Mouse (Mus musculus): ENCODE data around the gene Rxfp2. TPM values are rescaled to one million over a fixed set of nuclear protein-coding genes. Genes with fewer than 3 reads are reported as not detected.

The Rxfp2 gene
- polyA plus RNA-seq, 1 experiment = 0.26 TPM

- no peak for TF ChIP-seq POLR2A (IDR thresholded peaks at IDR 0.05; ENCODE audit: borderline replicate concordance, extremely low read depth, low read depth, low read length)
- TF ChIP-seq CTCF (IDR thresholded peaks at IDR 0.05; ENCODE audit: insufficient read depth, low read length) = no peak
- Histone ChIP-seq H3K4me1 (ENCODE audit: control insufficient read depth, insufficient read depth, low read length) (no peaks in the 10 kb centered on the region), H3K4me3 (replicated peaks; ENCODE audit: extremely low read depth, low read depth, low read length) (no peak overlapping the region)
- 53% methylated on average over 5 of the region's 5 CpGs for WGBS
- DNase-seq = no peak
Observed at GRCm38 (mm10) chr5:150083190-150083589, 64.7 kb downstream of the Rxfp2 start.

- peak; percentile 46 for DNase-seq
- peak; percentile 94 for TF ChIP-seq CTCF (IDR thresholded peaks at IDR 0.05; ENCODE audit: insufficient read depth, low read length)
- no peak for TF ChIP-seq POLR2A (IDR thresholded peaks at IDR 0.05; ENCODE audit: borderline replicate concordance, extremely low read depth, low read depth, low read length)
- Histone ChIP-seq H3K4me1 (ENCODE audit: control insufficient read depth, insufficient read depth, low read length) (no peaks in the 10 kb centered on the region), H3K4me3 (replicated peaks; ENCODE audit: extremely low read depth, low read depth, low read length) (no peak overlapping the region)
- 7% methylated on average over 6 of the region's 6 CpGs for WGBS
Observed at GRCm38 (mm10) chr5:150097620-150098019, 79.1 kb downstream of the Rxfp2 start.

GRCm38 (mm10) chr5:150098754-150099153 is 80.3 kb downstream of the Rxfp2 start:
- Histone ChIP-seq H3K4me1 (ENCODE audit: control insufficient read depth, insufficient read depth, low read length) (no peaks in the 10 kb centered on the region), H3K4me3 (replicated peaks; ENCODE audit: extremely low read depth, low read depth, low read length) (no peak overlapping the region)
- DNase-seq = no peak
- WGBS = 92% methylated on average over 12 of the region's 12 CpGs
- TF ChIP-seq CTCF (IDR thresholded peaks at IDR 0.05; ENCODE audit: insufficient read depth, low read length) (no peak), POLR2A (IDR thresholded peaks at IDR 0.05; ENCODE audit: borderline replicate concordance, extremely low read depth, low read depth, low read length) (no peak)

DNA sequence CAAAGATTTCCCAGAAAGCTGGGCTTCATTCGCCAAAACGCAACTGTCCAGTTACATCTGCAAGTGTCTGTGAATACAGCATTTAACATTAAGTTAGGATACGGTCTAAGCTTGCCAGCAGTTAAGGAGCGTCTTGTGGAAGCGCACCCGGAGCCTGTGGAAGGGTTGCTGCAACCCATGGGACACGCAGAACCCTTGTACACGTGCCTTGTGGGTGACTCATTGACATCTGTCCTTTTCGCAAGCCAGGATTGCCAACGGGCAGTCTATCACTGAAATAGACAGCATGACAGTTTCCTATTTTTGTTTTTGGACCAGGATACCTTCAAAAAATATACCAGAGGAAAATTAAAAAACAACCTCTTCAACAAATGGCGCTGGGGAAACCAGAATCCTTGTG is 83.3 kb downstream of the Rxfp2 start:
- Histone ChIP-seq H3K4me1 (ENCODE audit: control insufficient read depth, insufficient read depth, low read length) (no peaks in the 10 kb centered on the region), H3K4me3 (replicated peaks; ENCODE audit: extremely low read depth, low read depth, low read length) (no peak overlapping the region)
- no peak for DNase-seq
- no peak for TF ChIP-seq POLR2A (IDR thresholded peaks at IDR 0.05; ENCODE audit: borderline replicate concordance, extremely low read depth, low read depth, low read length)
- no peak for TF ChIP-seq CTCF (IDR thresholded peaks at IDR 0.05; ENCODE audit: insufficient read depth, low read length)
- 79% methylated on average over 11 of the region's 11 CpGs for WGBS

DNA sequence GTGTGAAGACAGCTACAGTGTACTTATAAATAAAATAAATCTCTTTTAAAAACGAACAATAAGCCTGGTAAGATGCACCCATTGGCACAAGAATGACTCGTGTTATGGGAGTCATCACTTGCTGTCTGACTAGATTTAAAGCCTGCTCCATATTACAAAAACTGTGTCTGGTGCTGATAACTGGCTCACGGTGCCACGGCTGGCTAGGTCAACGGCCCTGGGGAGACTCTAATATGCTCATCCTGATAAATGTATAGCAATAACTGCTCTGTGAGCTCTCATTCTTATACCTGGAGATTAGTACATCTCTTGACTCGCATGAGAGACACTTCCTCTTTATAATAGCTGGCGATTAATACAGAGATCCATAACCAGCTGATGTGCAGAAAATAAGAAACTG is 87.9 kb downstream of the Rxfp2 start:
- Histone ChIP-seq H3K4me1 (ENCODE audit: control insufficient read depth, insufficient read depth, low read length) (no peaks in the 10 kb centered on the region), H3K4me3 (replicated peaks; ENCODE audit: extremely low read depth, low read depth, low read length) (no peak overlapping the region)
- no peak for DNase-seq
- no peak for TF ChIP-seq CTCF (IDR thresholded peaks at IDR 0.05; ENCODE audit: insufficient read depth, low read length)
- 85% methylated on average over 7 of the region's 7 CpGs for WGBS

DNA sequence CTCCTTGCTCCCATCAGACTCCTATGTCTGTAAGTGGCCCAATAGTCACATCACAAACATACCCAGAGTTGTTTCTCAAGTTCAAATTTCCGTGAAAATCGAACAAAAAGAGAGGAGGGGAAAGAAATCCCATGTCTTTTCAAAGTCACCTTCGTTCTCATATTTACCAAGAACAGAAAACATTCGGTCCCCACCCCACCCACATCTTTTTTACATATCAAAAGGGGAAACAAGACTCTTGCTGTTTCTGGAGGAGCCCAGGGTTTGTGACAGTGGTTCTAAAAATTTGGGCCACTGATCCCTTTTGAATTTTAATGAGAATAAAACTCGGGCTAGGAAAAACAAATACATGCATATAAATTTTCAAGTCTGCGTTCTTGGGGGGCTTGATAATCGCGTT is 92.8 kb downstream of the Rxfp2 start:
- TF ChIP-seq POLR2A (IDR thresholded peaks at IDR 0.05; ENCODE audit: borderline replicate concordance, extremely low read depth, low read depth, low read length) (no peak), CTCF (IDR thresholded peaks at IDR 0.05; ENCODE audit: insufficient read depth, low read length) (no peak)
- no peaks in the 10 kb centered on the region; the same call in 1 of the 2 replicates for H3K4me1 ChIP-seq (ENCODE audit: control insufficient read depth, insufficient read depth, low read length)
- no peak for DNase-seq
- H3K4me3 ChIP-seq (replicated peaks; ENCODE audit: extremely low read depth, low read depth, low read length) = no peak overlapping the region
- WGBS = 50% methylated on average over 8 of the region's 8 CpGs

- no peak for DNase-seq
- TF ChIP-seq CTCF (IDR thresholded peaks at IDR 0.05; ENCODE audit: insufficient read depth, low read length) = peak; percentile 19; the same call in 1 of the 2 replicates
- no peak for TF ChIP-seq POLR2A (IDR thresholded peaks at IDR 0.05; ENCODE audit: borderline replicate concordance, extremely low read depth, low read depth, low read length)
- no peak overlapping the region for H3K4me3 ChIP-seq (replicated peaks; ENCODE audit: extremely low read depth, low read depth, low read length)
- peaks cover 3% of the 10 kb centered on the region for H3K4me1 ChIP-seq (ENCODE audit: control insufficient read depth, insufficient read depth, low read length)
- WGBS = 77% methylated on average over 7 of the region's 7 CpGs
Observed at GRCm38 (mm10) chr5:150114007-150114406, 95.5 kb downstream of the Rxfp2 start.

- 85% methylated on average over 4 of the region's 4 CpGs for WGBS
Observed at GRCm38 (mm10) chr5:150114778-150115177, 96.3 kb downstream of the Rxfp2 start.

DNA sequence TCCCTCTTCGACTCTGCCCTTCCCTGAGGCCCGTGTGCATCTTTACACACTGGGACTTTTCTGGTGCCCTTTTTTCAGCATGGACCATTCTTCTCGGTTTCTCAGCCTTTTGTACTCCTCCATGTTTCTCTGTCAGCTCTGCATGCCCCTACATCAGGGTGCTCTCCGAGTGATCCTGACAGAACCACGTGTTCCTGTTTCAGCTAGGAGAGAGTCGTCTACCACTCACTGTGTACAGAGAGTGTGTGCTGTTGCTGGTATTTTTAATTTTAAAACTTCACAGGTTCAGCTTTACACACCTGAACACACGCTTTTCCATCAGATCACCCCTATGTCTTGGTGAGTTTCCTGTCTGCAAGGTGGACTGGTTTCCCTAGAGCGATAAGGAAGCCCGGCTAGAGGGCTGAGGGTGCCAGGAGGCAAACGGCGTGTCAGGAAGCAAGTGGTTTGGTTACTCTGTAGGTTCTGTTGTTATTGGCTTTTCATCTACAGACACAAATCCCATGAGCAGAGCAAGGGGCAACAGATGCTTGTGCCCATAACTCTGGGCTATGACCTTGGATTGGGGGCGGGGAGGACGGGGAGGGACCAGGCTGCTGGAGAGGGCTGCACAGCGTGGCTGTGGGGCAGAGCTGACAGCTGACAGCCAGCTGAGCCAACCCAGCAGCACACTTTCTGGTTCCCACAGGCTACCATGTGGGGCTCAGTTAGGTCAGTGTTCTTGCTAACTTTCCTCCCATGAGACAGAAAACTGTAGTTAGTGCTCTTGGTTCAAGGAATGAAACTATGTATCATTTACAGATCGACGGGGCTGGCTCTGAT is 97.0 kb downstream of the Rxfp2 start:
- TF ChIP-seq CTCF (IDR thresholded peaks at IDR 0.05; ENCODE audit: insufficient read depth, low read length) = no peak

More at GRCm38 (mm10) chr5:150114778-150115177, 96.3 kb downstream of the Rxfp2 start:
- TF ChIP-seq POLR2A (IDR thresholded peaks at IDR 0.05; ENCODE audit: borderline replicate concordance, extremely low read depth, low read depth, low read length) (no peak), CTCF (IDR thresholded peaks at IDR 0.05; ENCODE audit: insufficient read depth, low read length) (no peak)
- DNase-seq = no peak
- H3K4me1 ChIP-seq (ENCODE audit: control insufficient read depth, insufficient read depth, low read length) = peaks cover 6% of the 10 kb centered on the region
- no peak overlapping the region for H3K4me3 ChIP-seq (replicated peaks; ENCODE audit: extremely low read depth, low read depth, low read length)

GRCm38 (mm10) chr5:150116216-150116905 is 97.9 kb downstream of the Rxfp2 start:
- Histone ChIP-seq H3K4me1 (ENCODE audit: control insufficient read depth, insufficient read depth, low read length) (peaks cover 6% of the 10 kb centered on the region), H3K4me3 (replicated peaks; ENCODE audit: extremely low read depth, low read depth, low read length) (no peak overlapping the region)
- TF ChIP-seq CTCF (IDR thresholded peaks at IDR 0.05; ENCODE audit: insufficient read depth, low read length) = no peak
- TF ChIP-seq POLR2A (IDR thresholded peaks at IDR 0.05; ENCODE audit: borderline replicate concordance, extremely low read depth, low read depth, low read length) = no peak
- DNase-seq = no peak
- WGBS = 42% methylated on average over 9 of the region's 9 CpGs

More for the DNA sequence above, 97.0 kb downstream of the Rxfp2 start:
- DNase-seq = no peak
- Histone ChIP-seq H3K4me3 (replicated peaks; ENCODE audit: extremely low read depth, low read depth, low read length) (no peak overlapping the region), H3K4me1 (ENCODE audit: control insufficient read depth, insufficient read depth, low read length) (peaks cover 6% of the 10 kb centered on the region)
- 51% methylated on average over 16 of the region's 16 CpGs for WGBS
